Mouse (Mus musculus) embryo, embryonic 9.5 days (tissue): Measurements from ENCODE around the gene Gng7.
"Not testable (repeated sequence)": the region's sequence is repeated elsewhere in the genome, so short reads cannot be mapped to it uniquely, and the experiment has no call there.

Source experiments
- DNase-seq: peaks from one replicate; pipeline ENCODE4 v3.0.0-alpha.2; 2017; ENCODE audit errors: extremely low spot score

Gene Gng7

DNA sequence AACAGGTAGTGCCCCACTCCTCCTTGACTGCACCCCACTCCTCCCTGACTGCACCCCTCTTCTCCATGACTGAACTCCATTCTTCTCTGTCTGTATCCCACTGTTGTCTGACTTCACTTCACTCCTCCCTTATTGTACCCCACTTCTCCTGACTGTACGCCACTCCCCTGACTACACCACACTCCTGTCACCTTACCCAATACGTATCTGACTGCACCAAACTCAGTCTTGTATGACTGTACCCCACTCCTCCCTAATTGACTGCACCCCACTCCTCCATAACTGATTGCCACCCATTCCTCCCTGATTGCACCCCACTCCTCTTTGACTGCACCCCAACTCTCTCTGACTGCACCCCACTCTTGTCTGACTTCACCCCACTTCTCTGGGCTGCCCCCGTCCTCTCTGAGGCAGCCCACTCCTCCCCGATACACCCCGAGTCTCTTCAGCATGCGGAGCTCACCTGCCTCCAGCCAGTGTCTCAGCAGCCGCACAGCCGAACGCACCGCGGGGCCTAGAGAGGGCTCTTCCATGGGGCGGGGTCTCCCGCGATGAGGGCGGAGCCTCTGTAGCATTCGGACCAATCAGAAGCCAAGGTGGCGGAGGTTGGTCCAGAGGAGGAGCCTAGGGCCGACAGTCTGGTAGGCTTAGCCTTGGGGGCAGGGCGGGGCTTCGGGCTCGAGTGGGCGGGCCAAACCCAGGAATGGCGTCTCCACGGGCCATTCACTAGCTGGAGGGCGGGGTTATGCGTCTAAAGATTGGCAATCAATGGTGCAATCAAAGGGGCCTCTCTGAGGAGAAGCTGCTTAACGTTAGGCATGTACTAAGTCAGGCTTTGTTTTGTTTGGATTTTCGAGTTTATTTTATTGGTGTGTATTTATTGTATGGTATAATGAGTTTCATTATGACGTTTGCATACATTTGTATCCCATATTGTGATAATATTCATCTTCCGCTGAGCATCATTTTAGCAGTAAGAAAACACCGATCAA is at the start of gene Gng7:
Gng7 (minus strand) TSS at position 553 of the 992 bp plus-strand sequence.
- peak; percentile 99 for DNase-seq

DNA sequence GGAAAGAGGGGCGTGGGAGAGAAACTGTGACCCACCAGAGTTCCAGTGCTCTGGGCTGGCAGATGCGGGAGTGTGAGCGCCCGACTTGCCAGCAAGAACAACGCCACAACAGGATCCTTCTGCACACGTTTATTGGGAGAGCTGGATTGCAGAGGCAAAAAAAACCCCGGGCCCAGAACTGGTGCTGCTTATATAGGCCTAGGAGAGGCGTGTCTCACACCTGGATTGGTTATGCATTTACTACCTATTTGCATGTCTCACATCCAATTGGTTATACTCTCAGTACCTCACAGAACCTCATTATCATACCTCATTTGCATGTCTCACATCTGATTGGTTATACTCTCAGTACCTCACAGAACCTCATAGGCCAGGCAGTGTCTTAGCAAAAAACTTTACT is 49.8 kb upstream of the Gng7 start:
- not testable (repeated sequence) for DNase-seq

DNA sequence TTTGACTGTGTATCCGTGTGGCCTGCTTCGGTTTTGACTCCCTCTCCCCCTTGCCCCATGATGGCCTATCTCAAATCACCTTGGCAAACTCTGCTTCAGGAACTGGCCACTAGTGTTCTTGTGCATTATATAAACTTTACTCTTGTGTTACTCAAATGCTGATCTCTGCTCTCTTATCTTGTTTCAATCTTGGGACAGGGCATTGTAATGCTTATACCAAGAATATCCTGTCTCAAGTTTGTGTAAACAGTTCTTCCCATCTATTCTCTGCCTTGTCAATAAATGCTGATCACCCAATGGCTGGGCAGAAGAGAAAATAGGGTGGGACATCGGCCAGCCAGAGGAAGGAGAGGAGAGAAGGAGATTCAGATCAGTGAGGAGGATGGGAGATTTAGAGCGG is 48.0 kb upstream of the Gng7 start:
- DNase-seq, result no peak

DNA sequence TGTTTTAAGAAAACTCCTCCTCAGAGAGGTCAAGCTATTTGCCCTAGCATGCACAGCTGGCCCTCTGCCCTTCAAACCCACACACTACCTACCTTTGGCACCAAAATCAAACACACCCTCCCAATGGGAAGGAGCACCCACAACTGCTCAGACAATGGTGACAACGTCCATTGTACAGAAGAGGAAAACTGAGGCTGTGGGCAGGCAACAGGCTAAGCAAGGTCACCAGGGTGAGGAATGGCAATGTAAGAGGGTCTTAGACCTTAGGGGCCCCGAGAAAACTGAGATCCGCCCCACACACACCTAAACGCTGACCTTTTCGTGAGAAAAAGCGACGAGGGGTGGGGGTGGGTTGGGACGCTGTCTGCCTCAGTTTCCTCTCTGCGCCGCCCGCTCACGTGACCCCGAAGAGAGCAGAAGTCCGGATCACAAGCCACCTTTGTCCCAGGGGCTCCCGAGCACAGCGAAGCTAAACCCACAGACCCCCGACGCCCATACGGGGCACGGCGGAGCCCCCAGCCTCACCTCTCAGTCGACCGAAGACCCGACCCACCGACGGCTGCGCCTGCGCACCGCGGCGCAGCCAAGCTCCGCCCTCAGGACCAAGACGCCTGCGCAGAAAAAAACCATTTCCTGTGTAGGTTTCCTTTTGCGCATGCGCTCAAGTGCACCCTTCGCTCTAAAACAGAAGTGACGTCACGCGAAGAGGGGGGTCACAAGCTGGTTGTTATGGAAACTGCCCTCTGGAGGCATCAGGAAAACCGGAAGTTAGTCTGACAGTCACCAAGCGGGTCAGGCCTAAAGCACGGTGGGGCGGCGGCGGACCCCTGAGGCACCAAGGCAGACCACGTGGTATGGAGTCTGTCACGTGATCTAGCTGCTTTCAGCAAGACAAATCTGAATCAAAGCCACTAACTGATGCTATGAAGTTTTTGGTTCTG is 45.1 kb upstream of the Gng7 start, which contains the start of gene Sgta:
Sgta (minus strand) TSS at position 579 of the 941 bp plus-strand sequence.
- peak; percentile 98 for DNase-seq

DNA sequence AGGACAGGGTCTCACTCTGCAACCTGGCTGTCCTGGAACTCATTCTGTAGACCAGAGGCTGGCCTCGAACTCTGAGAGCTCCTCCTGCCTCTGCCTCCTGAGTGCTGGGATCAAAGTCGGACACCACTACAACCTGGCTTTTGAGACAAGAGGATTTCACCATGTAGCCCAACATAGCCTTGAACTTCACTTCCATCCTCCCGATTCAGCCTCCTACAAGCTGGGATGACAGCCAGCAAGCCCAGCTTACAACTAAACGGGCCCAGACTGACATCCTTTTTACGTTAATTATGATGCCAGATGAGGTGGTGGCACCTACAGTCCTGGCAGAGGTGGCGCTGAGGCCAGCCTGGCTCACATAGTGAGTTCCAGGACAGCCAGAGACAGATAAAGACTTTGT is 44.2 kb upstream of the Gng7 start:
- no peak for DNase-seq

DNA sequence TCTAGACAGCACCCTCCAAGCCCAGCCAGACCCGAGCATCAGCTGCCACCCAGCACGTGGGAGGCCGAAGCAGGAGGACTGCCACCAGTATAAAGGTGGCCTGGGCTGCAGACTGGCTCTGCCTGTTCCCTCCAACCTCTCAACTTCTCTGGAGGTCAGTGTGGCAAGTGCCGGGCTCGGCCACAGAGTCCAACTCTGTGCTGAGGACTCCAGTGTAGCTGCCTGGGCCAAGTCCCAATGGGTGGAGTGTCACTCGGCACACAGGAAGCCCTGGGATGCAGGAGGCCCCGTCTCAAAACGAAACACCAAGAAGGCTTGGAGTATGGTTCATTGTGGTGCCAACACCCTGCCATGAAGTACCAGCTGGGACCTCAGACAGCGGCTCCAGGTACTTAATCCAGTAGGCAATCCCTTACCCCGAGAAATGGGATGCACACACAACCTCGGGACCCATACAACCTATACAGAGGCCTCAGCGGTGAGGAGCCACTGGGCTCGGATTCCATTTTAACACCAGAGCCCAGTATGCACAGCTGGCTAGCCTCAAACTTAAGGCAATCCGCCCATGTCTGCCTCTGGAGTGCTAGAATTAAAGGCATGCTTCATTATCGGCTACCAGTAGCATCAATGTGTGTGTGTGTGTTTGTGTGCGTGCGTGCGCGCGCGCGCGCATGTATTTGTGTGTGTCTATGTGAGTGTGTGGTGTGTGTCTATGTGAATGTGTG is 42.8 kb upstream of the Gng7 start:
- no peak for DNase-seq

DNA sequence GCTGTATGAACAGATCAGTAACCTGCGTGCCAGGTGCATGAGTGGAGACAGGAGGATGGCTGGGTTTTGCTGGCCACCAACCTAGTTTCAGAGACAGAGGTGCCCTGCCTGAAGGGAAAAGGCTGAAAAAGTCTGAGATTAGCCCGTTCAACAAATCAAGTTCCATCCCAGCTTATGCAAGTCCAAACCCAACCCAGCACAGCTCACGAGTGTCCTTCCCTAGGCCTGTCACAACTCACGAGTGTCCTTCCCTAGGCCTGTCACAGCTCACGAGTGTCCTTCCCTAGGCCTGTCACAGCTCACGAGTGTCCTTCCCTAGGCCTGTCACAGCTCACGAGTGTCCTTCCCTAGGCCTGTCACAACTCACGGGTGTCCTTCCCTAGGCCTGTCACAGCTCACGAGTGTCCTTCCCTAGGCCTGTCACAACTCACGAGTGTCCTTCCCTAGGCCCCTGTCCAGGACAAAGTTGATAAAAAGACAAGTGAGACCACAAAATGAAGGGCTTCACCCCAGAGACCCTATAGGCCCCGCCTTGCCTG is 41.1 kb upstream of the Gng7 start:
- DNase-seq, result not testable (repeated sequence)

DNA sequence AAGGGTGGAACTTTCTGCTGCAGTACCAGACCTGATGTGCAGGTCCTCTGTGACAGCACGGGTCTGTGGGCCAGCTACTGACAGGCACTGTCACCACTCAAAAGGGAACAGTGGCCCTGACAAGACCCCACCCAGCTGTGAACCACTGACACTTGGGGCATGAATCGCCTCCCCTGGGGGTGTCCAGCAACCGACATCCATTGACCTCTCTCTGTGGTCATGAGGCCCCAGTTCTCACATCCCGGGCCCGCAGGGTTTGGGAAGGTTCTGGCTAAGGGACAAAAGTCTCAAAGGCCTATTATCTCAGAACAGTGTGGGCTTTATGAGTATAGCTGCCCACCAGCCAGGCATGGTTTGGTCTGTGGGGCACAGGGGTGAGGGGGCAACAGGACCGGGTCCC is 40.4 kb upstream of the Gng7 start:
- DNase-seq, result no peak

DNA sequence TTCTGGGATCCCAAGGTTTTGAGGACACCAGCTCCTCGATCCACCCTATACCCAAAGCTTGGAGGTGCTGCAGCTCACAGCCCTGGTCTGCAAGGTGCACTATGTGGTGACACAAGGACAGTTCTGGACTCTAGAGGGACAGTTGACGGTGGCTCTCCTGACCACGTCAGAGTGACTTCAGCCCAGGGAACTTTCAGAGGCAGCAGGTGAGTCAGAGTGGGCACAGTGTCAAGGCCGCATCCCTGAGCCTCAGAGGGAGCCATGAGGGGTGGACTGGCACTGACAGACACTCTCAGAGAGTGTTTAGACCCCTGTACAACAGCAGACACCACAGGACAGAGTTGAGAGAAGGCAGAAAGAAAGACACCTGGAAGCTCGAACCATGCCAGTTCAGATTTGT is 37.8 kb upstream of the Gng7 start:
- no peak for DNase-seq

DNA sequence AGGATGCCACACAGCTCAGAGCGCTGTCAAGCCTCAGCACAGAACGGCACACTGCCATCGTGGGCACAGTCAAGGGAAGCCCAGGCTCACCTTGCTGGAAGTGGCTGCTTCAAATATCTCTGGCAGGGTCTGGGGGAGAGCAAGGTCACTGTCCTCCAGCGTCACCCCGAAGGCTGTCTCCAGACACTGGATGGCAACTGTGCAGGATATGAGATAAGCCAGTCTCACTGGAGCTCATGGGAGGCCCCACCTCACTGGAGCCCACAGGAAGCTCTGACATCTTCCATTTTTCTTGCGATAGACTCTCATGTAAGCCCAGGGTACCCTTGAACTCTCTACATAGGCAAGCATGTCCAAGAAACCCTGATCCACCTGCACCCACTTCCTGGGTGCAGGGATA is 36.4 kb upstream of the Gng7 start:
- no peak for DNase-seq

DNA sequence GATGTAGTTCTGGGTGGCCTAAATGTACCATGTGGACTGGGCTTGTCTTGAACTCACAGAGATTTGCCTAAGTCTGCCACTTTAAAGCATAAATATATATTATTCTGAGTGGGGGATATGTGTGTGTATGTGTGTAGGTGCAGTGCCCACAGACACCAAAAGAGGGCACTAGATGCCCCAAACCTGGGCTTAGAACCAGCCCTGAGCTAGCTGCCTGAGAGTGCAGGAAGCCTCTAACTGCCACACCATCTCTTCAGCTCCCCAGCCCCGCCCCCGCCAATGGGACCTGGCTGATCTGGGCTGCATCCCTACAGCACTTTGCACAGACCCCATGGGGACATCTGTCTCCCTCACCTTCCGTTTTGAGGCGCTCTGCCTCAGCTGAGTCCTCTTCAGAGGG is 35.9 kb upstream of the Gng7 start:
- peak; percentile 25 for DNase-seq

DNA sequence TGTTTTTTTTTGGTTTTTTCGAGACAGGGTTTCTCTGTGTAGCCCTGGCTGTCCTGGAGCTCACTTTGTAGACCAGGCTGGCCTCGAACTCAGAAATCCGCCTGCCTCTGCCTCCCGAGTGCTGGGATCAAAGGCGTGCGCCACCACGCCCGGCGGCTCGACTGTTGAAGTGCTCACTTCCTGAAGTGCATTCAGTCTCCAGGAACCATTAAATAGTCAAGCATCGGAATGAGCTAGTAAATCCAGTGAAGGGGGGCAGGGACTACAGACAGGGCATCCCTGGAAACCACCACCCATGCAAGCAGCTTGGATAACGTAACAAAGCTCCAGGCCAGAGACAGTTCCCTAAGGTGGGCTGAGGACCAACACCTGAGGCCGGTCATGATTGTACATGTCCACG is 30.5 kb upstream of the Gng7 start:
- DNase-seq, result not testable (repeated sequence)

DNA sequence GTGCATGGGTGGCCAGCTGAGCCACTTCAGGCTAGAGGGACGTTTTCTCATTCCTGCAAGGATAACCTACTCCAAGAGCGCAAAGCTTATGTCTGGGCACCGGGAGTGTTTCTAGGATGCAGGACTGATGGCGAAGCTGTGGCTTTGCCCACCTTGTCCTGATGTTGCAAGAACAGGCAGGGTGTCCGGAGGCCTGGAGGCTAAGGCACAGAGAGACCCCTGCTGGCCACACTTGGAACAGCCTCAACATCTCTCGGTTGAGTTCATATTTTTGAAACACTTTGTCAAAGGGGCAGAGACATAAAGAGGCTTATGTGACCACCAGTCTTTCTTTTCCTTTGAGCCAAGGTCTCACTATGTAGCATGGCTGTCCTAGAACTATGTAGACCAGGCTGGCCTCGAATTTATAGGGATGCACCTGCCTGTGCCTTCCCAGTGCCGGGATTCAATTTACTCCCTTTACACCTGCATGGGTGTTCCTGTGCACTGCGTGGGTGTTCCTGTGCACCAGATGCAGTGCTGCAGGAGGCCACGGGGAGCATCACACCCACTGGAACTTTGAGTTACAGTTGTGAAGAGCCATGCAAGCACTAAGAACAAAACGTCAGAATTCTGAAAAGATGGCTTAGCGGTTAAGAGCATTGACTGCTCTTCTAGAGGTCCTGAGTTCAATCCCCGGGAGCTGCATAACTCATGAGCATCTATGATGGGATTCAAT is 26.9 kb upstream of the Gng7 start:
- DNase-seq, result peak; percentile 66

DNA sequence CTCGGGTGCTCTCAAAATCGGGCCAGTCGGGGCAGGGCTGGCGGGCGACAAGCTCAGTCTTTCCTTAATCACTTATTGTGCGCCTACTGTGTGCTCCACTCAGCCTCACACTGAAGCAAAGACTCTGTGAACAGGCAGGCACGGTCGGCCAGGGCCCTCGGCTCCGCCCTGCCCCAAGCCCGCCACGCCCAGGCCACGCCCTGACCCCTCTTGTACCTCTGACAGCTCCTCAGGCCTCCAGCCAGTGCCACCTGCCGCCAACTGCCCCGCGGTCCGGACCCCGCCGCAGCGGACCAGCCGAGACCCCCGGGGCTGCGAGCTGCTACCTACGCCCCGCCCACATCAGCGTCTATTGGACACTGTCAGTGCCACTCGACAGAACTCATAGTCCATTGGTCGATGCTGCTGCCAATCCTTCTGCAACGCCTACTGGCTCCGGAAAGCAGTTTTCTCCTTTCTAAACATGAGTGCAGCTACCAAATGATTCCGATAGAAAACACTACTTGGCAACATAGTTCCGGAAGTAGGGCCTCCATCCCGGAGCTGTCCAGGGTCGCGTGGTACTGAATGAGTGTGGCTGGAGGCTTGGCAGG is 22.3 kb upstream of the Gng7 start, which contains the start of gene Slc39a3:
Slc39a3 (minus strand) TSS at position 439 of the 593 bp plus-strand sequence.
- peak; percentile 99 for DNase-seq

DNA sequence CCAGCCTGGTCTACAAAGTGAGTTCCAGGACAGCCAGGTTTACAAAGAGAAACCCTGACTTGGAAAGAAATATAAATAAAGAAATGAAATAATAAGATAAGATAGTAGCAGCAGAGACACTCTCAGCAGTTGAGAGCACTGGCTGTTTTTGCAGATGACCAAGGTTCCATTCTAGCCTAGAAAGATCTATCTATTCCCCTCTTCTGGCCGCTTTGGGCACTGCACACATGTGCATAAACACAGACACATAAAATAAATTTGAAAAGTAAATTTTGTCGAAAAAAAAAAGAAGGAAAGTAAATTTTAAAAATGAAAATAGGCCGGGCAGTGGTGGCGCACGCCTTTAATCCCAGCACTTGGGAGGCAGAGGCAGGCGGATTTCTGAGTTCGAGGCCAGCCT is 21.5 kb upstream of the Gng7 start:
- DNase-seq, result no peak

DNA sequence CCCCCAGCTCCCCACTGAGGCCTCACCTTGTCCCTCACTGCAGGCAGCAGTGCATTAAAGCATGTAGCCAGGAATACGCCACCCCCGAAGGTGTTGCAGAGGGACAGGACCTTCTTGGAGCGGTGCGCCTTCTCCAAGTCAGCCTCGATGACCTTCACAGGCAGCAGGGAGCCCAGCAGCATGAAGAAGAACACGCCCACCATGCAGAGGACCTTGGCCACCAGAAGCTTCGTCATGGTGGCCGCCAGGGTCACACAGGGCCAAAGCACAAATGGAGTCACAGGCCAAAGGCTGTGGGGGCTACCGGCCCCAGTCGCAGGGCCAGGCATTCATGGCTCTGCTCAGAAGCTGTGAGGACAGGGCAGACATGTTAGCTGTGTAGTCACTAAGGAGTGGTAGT is 18.8 kb upstream of the Gng7 start:
- no peak for DNase-seq

DNA sequence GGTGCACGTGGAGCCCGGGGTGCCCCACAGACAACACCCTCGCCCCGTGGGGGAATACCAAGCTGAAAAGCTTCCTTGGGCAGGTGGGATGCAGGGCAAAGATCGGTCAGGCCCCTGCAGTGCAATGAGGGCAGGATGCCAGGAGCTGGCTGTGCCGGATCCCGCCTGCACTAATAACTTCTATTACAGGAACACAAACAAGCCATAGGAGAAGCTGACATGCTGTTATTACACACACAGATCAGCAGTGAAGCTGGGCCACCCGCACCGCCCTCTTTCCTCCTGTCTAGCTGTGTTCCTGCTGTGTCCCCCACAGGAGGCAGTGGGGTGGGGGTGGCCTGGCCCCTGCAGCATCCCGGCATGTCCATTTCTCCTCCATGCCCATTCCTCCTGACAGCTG is 14.3 kb upstream of the Gng7 start:
- no peak for DNase-seq

DNA sequence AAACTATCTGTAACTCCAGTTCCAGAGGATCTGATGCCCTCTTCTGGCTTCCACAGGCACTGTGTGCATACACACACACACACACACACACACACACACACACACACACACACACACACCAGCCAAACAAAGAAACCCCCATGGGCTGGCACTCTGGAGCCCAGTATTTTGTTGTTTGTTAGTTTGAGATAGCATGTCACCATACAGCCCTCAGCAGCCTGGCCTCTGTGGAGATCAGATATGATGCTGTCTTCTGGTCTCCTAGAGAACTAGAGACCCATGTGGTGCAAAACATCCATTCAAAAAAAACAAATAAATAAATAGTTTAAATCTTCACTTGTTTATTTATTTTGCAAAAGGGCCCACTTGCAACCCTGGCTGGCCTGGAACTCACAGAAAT is 13.5 kb upstream of the Gng7 start:
- DNase-seq, result no peak

DNA sequence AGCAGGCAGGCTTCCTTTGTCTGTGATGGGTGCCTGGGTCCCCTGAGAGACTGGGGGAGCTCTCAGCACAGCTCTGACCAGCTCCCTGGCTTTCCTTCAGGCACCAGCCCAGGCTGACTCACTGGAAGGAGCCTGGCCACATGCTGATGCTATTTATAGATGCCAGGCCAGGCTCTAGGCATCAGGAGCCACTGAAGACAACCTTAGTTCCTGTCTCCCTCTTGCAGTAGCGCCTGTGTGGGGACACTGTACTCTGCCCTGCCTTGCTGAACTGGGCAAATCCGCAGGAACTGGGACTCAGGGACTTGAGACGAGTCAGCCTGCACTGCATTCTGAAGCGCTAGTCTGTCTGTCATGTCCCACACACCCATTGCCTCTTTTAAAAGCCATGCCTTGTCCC is 12.6 kb upstream of the Gng7 start:
- no peak for DNase-seq

DNA sequence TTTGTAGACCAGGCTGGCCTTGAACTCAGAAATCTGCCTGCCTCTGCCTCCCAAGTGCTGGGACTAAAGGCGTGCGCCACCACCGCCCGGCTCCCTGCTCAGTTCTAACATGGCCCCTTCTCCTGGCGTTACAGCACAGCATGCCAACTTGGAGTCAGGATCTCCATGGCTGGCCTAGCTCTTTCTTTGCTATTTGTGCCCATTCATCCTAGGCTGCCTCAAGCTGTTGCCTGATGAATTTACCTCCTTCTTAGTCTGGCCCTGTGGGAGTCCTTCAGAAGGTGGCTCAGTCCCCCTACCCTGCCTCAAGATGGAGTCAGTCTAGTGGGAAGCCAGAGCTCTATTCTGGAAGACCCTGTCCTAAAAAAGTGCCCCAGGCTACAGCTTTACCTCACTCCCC is 12.1 kb upstream of the Gng7 start:
- no peak for DNase-seq
